Mouse (Mus musculus): ENCODE measurements around the gene Kcnk5. TPM values are rescaled to one million over a fixed set of nuclear protein-coding genes. Genes with fewer than 3 reads are reported as not detected.

Gene Kcnk5
- 4.7 and 5.1 TPM in 2 replicates for polyA plus RNA-seq (2015; fragmentation: Nextera tagmentation; extraction: Ambion mirVana)

- under 1% methylated on average over 33 of the region's 36 CpGs for WGBS (ENCODE audit: insufficient replicate concordance)
- Histone ChIP-seq H3K27me3 (ENCODE audit: control insufficient read depth, insufficient read depth, low read depth, low read length) (no peaks in the 10 kb centered on the region), H3K36me3 (ENCODE audit: control insufficient read depth, insufficient read depth) (no peaks in the 10 kb centered on the region), H3K9ac (ENCODE audit: low read depth, low read length) (peak within 1 kb of the TSS; percentile 75), H3K27ac (ENCODE audit: low read length) (peak within 1 kb of the TSS; percentile 69), H3K4me3 (ENCODE audit: low read depth, low read length) (peak within 1 kb of the TSS; percentile 79), H3K4me1 (ENCODE audit: control insufficient read depth, low read depth, low read length) (peaks cover 34% of the 10 kb centered on the region), H3K4me2 (ENCODE audit: low read depth, low read length) (peak within 1 kb of the TSS; percentile 90), H3K9me3 (replicated peaks; ENCODE audit: control insufficient read depth, low read length) (no peaks in the 10 kb centered on the region)
- ATAC-seq (ENCODE audit: low read depth): peak; percentile 93
Observed at GRCm38 (mm10) chr14:20181466-20181921, at the start of gene Kcnk5. TSS of gene Kcnk5 (minus strand) at chr14:20181809.

GRCm38 (mm10) chr14:20230063-20230491 is 48.5 kb upstream of the Kcnk5 start:
- Histone ChIP-seq H3K4me1 (ENCODE audit: control insufficient read depth, low read depth, low read length) (peaks cover 3% of the 10 kb centered on the region), H3K27me3 (ENCODE audit: control insufficient read depth, insufficient read depth, low read depth, low read length) (no peaks in the 10 kb centered on the region), H3K4me3 (ENCODE audit: low read depth, low read length) (no peak overlapping the region), H3K4me2 (ENCODE audit: low read depth, low read length) (no peak overlapping the region), H3K9me3 (replicated peaks; ENCODE audit: control insufficient read depth, low read length) (no peaks in the 10 kb centered on the region), H3K27ac (ENCODE audit: low read length) (no peak overlapping the region), H3K36me3 (ENCODE audit: control insufficient read depth, insufficient read depth) (no peaks in the 10 kb centered on the region), H3K9ac (ENCODE audit: low read depth, low read length) (no peak overlapping the region)
- ATAC-seq (ENCODE audit: low read depth): peak; percentile 24; the same call in 1 of the 2 replicates
- 54% methylated on average over 7 of the region's 7 CpGs for WGBS (ENCODE audit: insufficient replicate concordance)

GRCm38 (mm10) chr14:20229437-20229836 is 47.8 kb upstream of the Kcnk5 start:
- Histone ChIP-seq H3K36me3 (ENCODE audit: control insufficient read depth, insufficient read depth) (no peaks in the 10 kb centered on the region), H3K4me3 (ENCODE audit: low read depth, low read length) (no peak overlapping the region), H3K9ac (ENCODE audit: low read depth, low read length) (no peak overlapping the region), H3K27me3 (ENCODE audit: control insufficient read depth, insufficient read depth, low read depth, low read length) (no peaks in the 10 kb centered on the region), H3K4me2 (ENCODE audit: low read depth, low read length) (no peak overlapping the region), H3K4me1 (ENCODE audit: control insufficient read depth, low read depth, low read length) (peaks cover 3% of the 10 kb centered on the region), H3K27ac (ENCODE audit: low read length) (no peak overlapping the region), H3K9me3 (replicated peaks; ENCODE audit: control insufficient read depth, low read length) (no peaks in the 10 kb centered on the region)
- WGBS (ENCODE audit: insufficient replicate concordance): 54% methylated on average over 6 of the region's 6 CpGs
- ATAC-seq (ENCODE audit: low read depth): no peak

- Histone ChIP-seq H3K9ac (ENCODE audit: low read depth, low read length) (no peak overlapping the region), H3K4me3 (ENCODE audit: low read depth, low read length) (no peak overlapping the region), H3K27ac (ENCODE audit: low read length) (no peak overlapping the region), H3K27me3 (ENCODE audit: control insufficient read depth, insufficient read depth, low read depth, low read length) (no peaks in the 10 kb centered on the region), H3K4me1 (ENCODE audit: control insufficient read depth, low read depth, low read length) (peaks cover 3% of the 10 kb centered on the region), H3K9me3 (replicated peaks; ENCODE audit: control insufficient read depth, low read length) (no peaks in the 10 kb centered on the region), H3K36me3 (ENCODE audit: control insufficient read depth, insufficient read depth) (no peaks in the 10 kb centered on the region), H3K4me2 (ENCODE audit: low read depth, low read length) (no peak overlapping the region)
- no peak for ATAC-seq (ENCODE audit: low read depth)
- WGBS (ENCODE audit: insufficient replicate concordance): 22% methylated on average over 4 of the region's 4 CpGs
Observed at GRCm38 (mm10) chr14:20228336-20228735, 46.7 kb upstream of the Kcnk5 start.

GRCm38 (mm10) chr14:20226982-20227381 is 45.4 kb upstream of the Kcnk5 start:
- whole genome bisulfite sequencing (ENCODE audit: insufficient replicate concordance): 40% methylated on average over 2 of the region's 2 CpGs
- no peak overlapping the region for H3K4me2 ChIP-seq (ENCODE audit: low read depth, low read length)
- H3K27me3 ChIP-seq (ENCODE audit: control insufficient read depth, insufficient read depth, low read depth, low read length): no peaks in the 10 kb centered on the region
- no peak overlapping the region for H3K9ac ChIP-seq (ENCODE audit: low read depth, low read length)
- H3K4me1 ChIP-seq (ENCODE audit: control insufficient read depth, low read depth, low read length): peaks cover 3% of the 10 kb centered on the region
- H3K4me3 ChIP-seq (ENCODE audit: low read depth, low read length): no peak overlapping the region
- no peaks in the 10 kb centered on the region for H3K9me3 ChIP-seq (replicated peaks; ENCODE audit: control insufficient read depth, low read length)
- no peaks in the 10 kb centered on the region for H3K36me3 ChIP-seq (ENCODE audit: control insufficient read depth, insufficient read depth)
- ATAC-seq (ENCODE audit: low read depth): no peak
- no peak overlapping the region for H3K27ac ChIP-seq (ENCODE audit: low read length)

GRCm38 (mm10) chr14:20226488-20226887 is 44.9 kb upstream of the Kcnk5 start:
- no peak overlapping the region for H3K9ac ChIP-seq (ENCODE audit: low read depth, low read length)
- H3K27ac ChIP-seq (ENCODE audit: low read length): no peak overlapping the region
- no peak overlapping the region for H3K4me2 ChIP-seq (ENCODE audit: low read depth, low read length)
- H3K4me1 ChIP-seq (ENCODE audit: control insufficient read depth, low read depth, low read length): peaks cover 3% of the 10 kb centered on the region
- 33% methylated on average over 7 of the region's 7 CpGs for WGBS (ENCODE audit: insufficient replicate concordance)
- H3K4me3 ChIP-seq (ENCODE audit: low read depth, low read length): no peak overlapping the region
- H3K36me3 ChIP-seq (ENCODE audit: control insufficient read depth, insufficient read depth): no peaks in the 10 kb centered on the region
- peak; percentile 74 for ATAC-seq (ENCODE audit: low read depth)
- no peaks in the 10 kb centered on the region for H3K9me3 ChIP-seq (replicated peaks; ENCODE audit: control insufficient read depth, low read length)
- H3K27me3 ChIP-seq (ENCODE audit: control insufficient read depth, insufficient read depth, low read depth, low read length): no peaks in the 10 kb centered on the region

GRCm38 (mm10) chr14:20225525-20225924 is 43.9 kb upstream of the Kcnk5 start:
- H3K4me1 ChIP-seq (ENCODE audit: control insufficient read depth, low read depth, low read length): peaks cover 3% of the 10 kb centered on the region
- 63% methylated on average over 4 of the region's 4 CpGs for WGBS (ENCODE audit: insufficient replicate concordance)
- no peaks in the 10 kb centered on the region for H3K36me3 ChIP-seq (ENCODE audit: control insufficient read depth, insufficient read depth)
- no peak overlapping the region for H3K4me2 ChIP-seq (ENCODE audit: low read depth, low read length)
- H3K27ac ChIP-seq (ENCODE audit: low read length): no peak overlapping the region
- H3K9ac ChIP-seq (ENCODE audit: low read depth, low read length): no peak overlapping the region
- no peak for ATAC-seq (ENCODE audit: low read depth)
- H3K4me3 ChIP-seq (ENCODE audit: low read depth, low read length): no peak overlapping the region
- no peaks in the 10 kb centered on the region for H3K9me3 ChIP-seq (replicated peaks; ENCODE audit: control insufficient read depth, low read length)
- no peaks in the 10 kb centered on the region for H3K27me3 ChIP-seq (ENCODE audit: control insufficient read depth, insufficient read depth, low read depth, low read length)

GRCm38 (mm10) chr14:20224576-20225218 is 43.1 kb upstream of the Kcnk5 start:
- Histone ChIP-seq H3K4me1 (ENCODE audit: control insufficient read depth, low read depth, low read length) (peaks cover 3% of the 10 kb centered on the region), H3K27ac (ENCODE audit: low read length) (no peak overlapping the region), H3K4me3 (ENCODE audit: low read depth, low read length) (no peak overlapping the region), H3K27me3 (ENCODE audit: control insufficient read depth, insufficient read depth, low read depth, low read length) (no peaks in the 10 kb centered on the region), H3K36me3 (ENCODE audit: control insufficient read depth, insufficient read depth) (no peaks in the 10 kb centered on the region), H3K9ac (ENCODE audit: low read depth, low read length) (no peak overlapping the region), H3K9me3 (replicated peaks; ENCODE audit: control insufficient read depth, low read length) (no peaks in the 10 kb centered on the region), H3K4me2 (ENCODE audit: low read depth, low read length) (no peak overlapping the region)
- ATAC-seq (ENCODE audit: low read depth): no peak
- 51% methylated on average over 10 of the region's 10 CpGs for WGBS (ENCODE audit: insufficient replicate concordance)

- no peaks in the 10 kb centered on the region for H3K27me3 ChIP-seq (ENCODE audit: control insufficient read depth, insufficient read depth, low read depth, low read length)
- no peaks in the 10 kb centered on the region for H3K9me3 ChIP-seq (replicated peaks; ENCODE audit: control insufficient read depth, low read length)
- no peaks in the 10 kb centered on the region for H3K36me3 ChIP-seq (ENCODE audit: control insufficient read depth, insufficient read depth)
- H3K4me1 ChIP-seq (ENCODE audit: control insufficient read depth, low read depth, low read length): peaks cover 3% of the 10 kb centered on the region
- 49% methylated on average over 4 of the region's 4 CpGs for WGBS (ENCODE audit: insufficient replicate concordance)
- H3K4me2 ChIP-seq (ENCODE audit: low read depth, low read length): no peak overlapping the region
- no peak for ATAC-seq (ENCODE audit: low read depth)
- H3K4me3 ChIP-seq (ENCODE audit: low read depth, low read length): no peak overlapping the region
- H3K27ac ChIP-seq (ENCODE audit: low read length): no peak overlapping the region
- H3K9ac ChIP-seq (ENCODE audit: low read depth, low read length): no peak overlapping the region
Observed at GRCm38 (mm10) chr14:20224163-20224562, 42.6 kb upstream of the Kcnk5 start.
